Mouse (Mus musculus): ENCODE data around the gene Cs.

Gene Cs

DNA sequence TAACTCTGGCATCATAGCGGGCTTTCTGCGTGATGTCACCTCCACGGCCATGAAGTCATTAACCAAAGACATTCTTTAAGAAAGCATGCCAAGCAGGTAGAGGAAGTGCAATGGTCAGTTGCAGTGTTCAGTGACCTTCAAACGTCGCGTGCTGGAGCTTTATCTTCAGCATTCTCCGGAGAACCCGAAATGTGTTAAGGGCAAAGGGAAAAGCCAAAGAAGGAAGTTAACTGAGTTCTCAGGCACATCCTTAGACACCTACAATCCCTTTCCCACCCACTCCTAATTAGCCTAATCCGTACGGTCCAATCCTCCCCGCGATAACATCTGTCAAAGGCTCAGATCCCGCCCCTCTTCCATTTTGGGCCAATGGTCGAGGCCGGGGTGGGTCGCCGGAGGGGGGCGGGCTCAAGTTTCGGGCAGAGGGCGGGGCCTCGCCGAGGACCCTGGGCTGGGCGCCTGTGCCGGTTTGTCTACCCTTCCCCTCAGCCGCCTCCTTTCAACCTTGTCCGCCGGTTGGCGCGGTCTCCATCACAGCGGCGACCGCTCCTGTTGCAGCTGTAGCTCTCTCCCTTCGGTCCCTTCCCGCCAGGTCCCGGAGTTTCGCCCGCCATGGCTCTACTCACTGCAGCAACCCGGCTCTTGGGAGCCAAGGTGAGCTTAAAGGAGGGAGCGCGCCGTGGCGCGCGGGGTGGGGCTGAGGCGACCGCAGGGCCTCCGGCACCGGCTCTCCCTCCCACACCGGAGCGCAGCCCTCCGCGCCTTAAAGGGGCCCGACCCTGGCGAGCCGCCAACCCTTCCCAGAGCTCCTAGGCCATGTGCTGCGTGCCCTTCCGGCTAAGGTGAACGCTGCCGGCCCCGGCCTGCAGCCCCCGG is at the start of gene Cs:
Gene Cs, plus strand, starts transcription at position 429 of the 876 bp plus-strand sequence.
- under 1% methylated on average over 61 of the region's 61 CpGs for WGBS

- 53% methylated on average over 1 of the region's 1 CpGs for WGBS
These were observed 46.9 kb upstream of the Cs start for GRCm38 (mm10) chr10:128290594-128290993.

- WGBS: 58% methylated on average over 13 of the region's 13 CpGs
These were observed 41.0 kb upstream of the Cs start for GRCm38 (mm10) chr10:128296370-128297090.

- 69% methylated on average over 4 of the region's 4 CpGs for WGBS
These were observed 40.3 kb upstream of the Cs start for GRCm38 (mm10) chr10:128297221-128297620.

DNA sequence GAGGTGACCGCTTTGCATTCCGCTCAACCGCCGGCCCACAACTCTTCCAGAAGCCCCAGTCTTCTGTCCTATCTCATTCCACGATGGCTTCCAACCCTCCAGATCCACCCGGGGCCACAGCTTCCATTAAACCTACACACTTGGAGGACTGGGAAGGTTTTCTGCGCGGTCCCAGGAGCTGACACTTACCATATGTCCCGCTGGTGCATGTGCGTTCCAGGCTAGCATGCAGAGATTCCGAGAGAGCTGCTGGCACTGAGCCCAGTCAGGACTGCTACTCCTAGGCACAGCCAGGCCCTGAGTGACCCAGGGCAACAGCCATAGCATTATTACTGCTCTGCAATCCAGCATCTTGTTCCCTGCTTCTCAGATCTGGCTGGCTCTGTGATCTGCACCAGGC is 39.9 kb upstream of the Cs start:
- 76% methylated on average over 11 of the region's 11 CpGs for WGBS

- 79% methylated on average over 6 of the region's 6 CpGs for WGBS
These were observed 39.3 kb upstream of the Cs start for GRCm38 (mm10) chr10:128298243-128298642.

- 84% methylated on average over 11 of the region's 11 CpGs for WGBS
These were observed 38.8 kb upstream of the Cs start, which contains the start of gene Il23a for GRCm38 (mm10) chr10:128298702-128299171. Il23a (minus strand) TSS chr10:128298752.

GRCm38 (mm10) chr10:128302357-128302756 is 35.2 kb upstream of the Cs start:
- 29% methylated on average over 3 of the region's 3 CpGs for WGBS

- WGBS: under 1% methylated on average over 9 of the region's 9 CpGs
These were observed 34.8 kb upstream of the Cs start for GRCm38 (mm10) chr10:128302785-128303125.

GRCm38 (mm10) chr10:128303126-128304021 is 34.2 kb upstream of the Cs start, which contains the start of gene Pan2:
Pan2 (plus strand) TSS chr10:128303335.
- 1% methylated on average over 37 of the region's 37 CpGs for WGBS

DNA sequence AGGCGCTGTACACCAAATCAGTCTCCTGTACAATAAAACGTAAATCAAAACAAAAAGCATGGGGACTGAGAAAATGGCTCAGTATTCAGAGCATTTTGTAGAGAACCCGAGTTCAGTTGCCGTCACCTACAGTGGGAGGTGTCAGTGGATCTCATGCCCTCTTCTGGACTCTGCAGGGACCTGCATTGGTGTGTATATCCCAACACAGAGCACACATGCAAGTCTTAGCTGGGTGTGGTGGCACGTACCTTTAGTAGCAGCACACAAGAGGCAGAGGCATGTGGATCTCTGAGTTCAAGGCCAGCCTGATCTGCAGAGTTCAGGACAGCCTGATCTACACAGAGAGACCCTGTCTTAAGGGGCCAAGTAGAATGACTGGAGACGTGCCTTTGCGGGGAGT is 27.9 kb upstream of the Cs start:
- 92% methylated on average over 7 of the region's 7 CpGs for WGBS

DNA sequence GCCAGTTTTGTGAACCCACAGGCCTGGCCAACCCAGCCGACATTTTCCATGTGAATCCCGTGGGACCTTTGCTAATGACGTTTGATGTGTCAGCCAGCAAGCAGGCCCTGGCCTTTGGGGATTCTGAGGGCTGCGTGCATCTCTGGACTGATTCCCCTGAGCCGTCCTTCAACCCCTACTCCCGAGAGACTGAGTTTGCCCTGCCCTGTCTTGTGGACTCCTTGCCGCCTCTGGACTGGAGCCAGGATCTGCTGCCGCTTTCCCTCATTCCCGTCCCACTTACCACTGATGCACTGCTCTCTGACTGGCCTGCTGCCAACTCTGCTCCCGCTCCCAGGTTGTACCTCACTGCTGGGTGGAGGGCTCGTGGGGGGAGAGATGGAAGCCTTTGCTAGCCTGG is 27.4 kb upstream of the Cs start:
- 56% methylated on average over 11 of the region's 11 CpGs for WGBS

DNA sequence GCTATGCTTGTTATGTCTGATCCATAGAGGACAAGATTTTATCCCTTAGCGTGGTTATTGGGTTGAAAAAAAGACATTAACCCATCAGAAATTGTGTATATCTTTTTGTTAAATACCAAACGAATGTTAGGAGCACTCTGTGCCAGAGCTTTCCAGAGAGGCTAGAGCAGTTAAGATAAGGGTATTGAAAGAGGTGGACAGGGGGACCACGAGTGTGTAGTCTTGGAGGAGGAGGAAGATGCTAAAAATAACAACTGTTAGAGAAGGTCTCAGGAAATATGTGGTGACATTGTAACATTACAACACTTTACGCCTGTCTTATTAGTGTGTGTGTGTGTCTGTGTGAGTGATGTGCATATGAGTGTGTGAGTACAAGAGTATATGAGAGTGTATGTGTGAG is 26.6 kb upstream of the Cs start:
- WGBS: 76% methylated on average over 4 of the region's 4 CpGs

GRCm38 (mm10) chr10:128315578-128315977 is 22.0 kb upstream of the Cs start:
- 93% methylated on average over 8 of the region's 8 CpGs for WGBS

GRCm38 (mm10) chr10:128321641-128322040 is 15.9 kb upstream of the Cs start:
- 53% methylated on average over 12 of the region's 12 CpGs for WGBS

GRCm38 (mm10) chr10:128322141-128323108 is 15.1 kb upstream of the Cs start, which contains the start of gene Cnpy2:
Cnpy2 (plus strand) TSS chr10:128322459.
- under 1% methylated on average over 40 of the region's 40 CpGs for WGBS

DNA sequence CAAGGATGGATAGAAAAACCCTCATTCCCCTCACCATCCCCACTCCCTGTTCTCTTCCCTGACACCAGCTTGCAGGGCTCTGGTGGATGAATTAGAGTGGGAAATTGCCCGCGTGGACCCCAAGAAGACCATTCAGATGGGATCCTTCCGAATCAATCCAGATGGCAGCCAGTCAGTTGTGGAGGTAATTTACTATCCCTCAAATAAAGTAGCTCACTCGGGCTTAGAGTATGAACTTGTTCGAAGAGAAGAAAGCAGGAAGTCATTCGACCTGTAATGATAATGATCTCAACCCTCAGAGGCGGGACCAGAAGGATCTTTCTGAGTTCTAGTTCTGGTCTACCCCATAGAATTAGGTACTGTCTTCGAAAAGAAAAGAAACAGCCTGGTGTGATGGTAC is 14.0 kb upstream of the Cs start:
- 77% methylated on average over 8 of the region's 8 CpGs for WGBS

- 52% methylated on average over 8 of the region's 8 CpGs for WGBS
These were observed 10.7 kb upstream of the Cs start for GRCm38 (mm10) chr10:128326825-128327224.

DNA sequence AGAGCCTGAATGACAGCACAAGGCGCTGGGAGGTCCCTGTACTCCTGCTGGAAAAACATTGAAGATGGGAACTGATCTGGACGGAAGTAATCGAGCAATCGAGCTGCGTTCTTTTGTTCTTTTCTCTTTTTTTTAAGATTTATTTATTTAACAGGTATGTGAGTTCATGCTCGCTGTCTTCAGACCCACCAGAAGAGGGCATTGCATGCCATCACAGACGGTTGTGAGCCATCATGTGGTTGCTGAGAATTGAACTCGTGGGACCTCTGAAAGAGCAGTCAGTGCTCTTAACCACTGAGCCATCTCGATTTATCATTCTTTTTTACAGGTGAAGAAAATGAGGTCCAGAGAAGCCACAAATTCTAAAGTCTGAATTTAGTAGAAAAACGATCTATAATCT is 9.9 kb upstream of the Cs start:
- WGBS: 85% methylated on average over 10 of the region's 10 CpGs
